Mouse (Mus musculus) heart, embryonic 12.5 days (tissue): ENCODE results near the gene Lsm5. TPM values are rescaled to one million over a fixed set of nuclear protein-coding genes. Genes with fewer than 3 reads are reported as not detected.
A peak's percentile ranks its signal among the peaks of the same experiment; 100 is the strongest.

Experiments
- ATAC-seq: fragments of 200-750 bp; cut with Nextera tagmentation; 2 replicates; pipeline ENCODE4 v1.8.0; 2017; ENCODE audit warnings: moderate TSS enrichment, moderate library complexity; ENCODE audit not compliant: insufficient number of reproducible peaks, low FRiP score
- H3K27ac ChIP-seq: fragments of 300-500 bp; sonication (generic); 2 replicates; pipeline ENCODE4 v1.5.1; 2016; ENCODE audit warnings: mild to moderate bottlenecking, moderate library complexity; ENCODE audit not compliant: poor library complexity, severe bottlenecking
- H3K27me3 ChIP-seq: fragments of 300-500 bp; sonication (generic); replicated peaks from 2 replicates; pipeline ENCODE4 v1.6.1; 2016; ENCODE audit warnings: mild to moderate bottlenecking, moderate library complexity
- H3K36me3 ChIP-seq: fragments of 300-500 bp; sonication (generic); 2 replicates; pipeline ENCODE4 v1.6.1; 2016; ENCODE audit warnings: mild to moderate bottlenecking, moderate library complexity
- H3K4me1 ChIP-seq: fragments of 300-500 bp; sonication (generic); replicated peaks from 2 replicates; pipeline ENCODE4 v1.6.1; 2016; ENCODE audit warnings: mild to moderate bottlenecking
- H3K4me2 ChIP-seq: fragments of 300-500 bp; sonication (generic); 2 replicates; pipeline ENCODE4 v1.6.1; 2016; ENCODE audit warnings: mild to moderate bottlenecking, moderate library complexity
- H3K4me3 ChIP-seq: fragments of 300-500 bp; sonication (generic); 2 replicates; pipeline ENCODE4 v1.5.1; 2016; ENCODE audit warnings: mild to moderate bottlenecking
- H3K9ac ChIP-seq: fragments of 300-500 bp; sonication (generic); 2 replicates; pipeline ENCODE4 v1.6.1; 2016; ENCODE audit warnings: mild to moderate bottlenecking, moderate library complexity
- H3K9me3 ChIP-seq: fragments of 300-500 bp; sonication (generic); replicated peaks from 2 replicates; pipeline ENCODE4 v1.6.1; 2016; ENCODE audit warnings: mild to moderate bottlenecking, moderate library complexity
- WGBS: fragments of 180-500 bp; shearing (Covaris S2); methylation state at CpG from one replicate; pipeline ENCODE4 v1.1.7; 2016; 5-methylcytosine and 5-hydroxymethylcytosine counted together
- polyA plus RNA-seq: library from polyadenylated mRNA; unstranded; fragments of >200 nt; fragmentation: Nextera tagmentation; extraction: Ambion mirVana; gene quantifications from 2 replicates; pipeline ENCODE4 v1.2.1, GENCODE M21; 2016

Lsm5 gene
- polyA plus RNA-seq, 1 experiment from 2014 or later = 97.4 TPM

DNA sequence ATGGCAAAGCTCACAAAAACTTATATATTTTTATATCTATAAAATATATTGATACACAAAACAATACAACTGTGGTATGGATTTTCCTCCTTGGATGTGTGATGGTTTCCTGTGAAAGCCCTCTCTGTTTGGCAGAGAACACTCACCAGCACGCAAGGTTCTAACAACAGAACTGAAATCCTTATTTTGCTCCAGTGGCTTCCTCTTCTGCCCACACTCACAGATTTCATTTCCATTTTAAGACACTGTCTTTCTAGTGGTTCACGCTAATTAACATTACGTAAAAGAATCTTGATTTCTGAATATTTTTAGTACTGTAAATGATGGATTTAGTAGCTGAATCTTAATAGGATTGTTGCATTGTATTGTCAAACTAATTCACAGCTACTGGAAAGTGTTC lies 16.3 kb downstream of the Lsm5 start:
- Histone ChIP-seq H3K27ac (no peak overlapping the region), H3K4me3 (no peak overlapping the region), H3K9ac (no peak overlapping the region), H3K27me3 (no peaks in the 10 kb centered on the region), H3K4me1 (no peaks in the 10 kb centered on the region), H3K36me3 (no peaks in the 10 kb centered on the region), H3K9me3 (no peaks in the 10 kb centered on the region), H3K4me2 (no peak overlapping the region)
- ATAC-seq = no peak
- 88% methylated on average over 3 of the region's 3 CpGs for WGBS

DNA sequence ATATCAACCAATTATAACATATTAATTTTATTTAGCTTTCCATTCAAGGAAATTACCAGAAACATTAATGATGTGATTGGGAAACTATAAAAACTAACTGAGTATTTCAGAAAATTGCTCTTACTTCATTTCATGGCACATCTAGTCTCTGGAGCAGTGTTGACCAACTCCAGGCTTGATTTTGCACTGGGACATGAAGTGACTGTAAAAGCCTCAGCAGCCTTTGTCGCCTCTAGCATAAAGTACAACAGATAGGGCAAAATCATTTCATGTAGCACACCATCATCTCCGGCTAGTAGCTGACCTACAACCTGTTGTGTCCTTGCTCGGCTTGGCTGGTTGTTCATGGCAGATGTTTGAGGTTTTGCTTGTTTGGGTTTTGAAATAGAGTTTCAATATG lies 40.1 kb downstream of the Lsm5 start:
- Histone ChIP-seq H3K27ac (no peak overlapping the region), H3K4me1 (no peaks in the 10 kb centered on the region), H3K36me3 (no peaks in the 10 kb centered on the region), H3K9ac (no peak overlapping the region), H3K9me3 (no peaks in the 10 kb centered on the region), H3K4me3 (no peak overlapping the region), H3K4me2 (no peak overlapping the region), H3K27me3 (no peaks in the 10 kb centered on the region)
- 78% methylated on average over 3 of the region's 3 CpGs for WGBS
- no peak for ATAC-seq

- Histone ChIP-seq H3K9ac (no peak overlapping the region), H3K27ac (no peak overlapping the region), H3K27me3 (peaks cover 24% of the 10 kb centered on the region), H3K9me3 (no peaks in the 10 kb centered on the region), H3K4me1 (0 out of 2 replicates have a peak, but pooled peaks cover 3% of the 10 kb centered on the region), H3K4me2 (no peak overlapping the region), H3K4me3 (no peak overlapping the region), H3K36me3 (no peaks in the 10 kb centered on the region)
- WGBS = 72% methylated on average over 8 of the region's 8 CpGs
- no peak for ATAC-seq
Measured at GRCm38 (mm10) chr6:56655393-56655792, 49.1 kb downstream of the Lsm5 start.

- Histone ChIP-seq H3K9me3 (no peaks in the 10 kb centered on the region), H3K36me3 (no peaks in the 10 kb centered on the region), H3K4me3 (peak overlapping the region; percentile 46), H3K27ac (no peak overlapping the region), H3K27me3 (peaks cover 24% of the 10 kb centered on the region), H3K4me2 (peak overlapping the region; percentile 79), H3K4me1 (0 out of 2 replicates have a peak, but pooled peaks cover 3% of the 10 kb centered on the region), H3K9ac (peak overlapping the region; percentile 26; the same call in 1 of the 2 replicates)
- under 1% methylated on average over 36 of the region's 36 CpGs for WGBS
- no peak for ATAC-seq
Measured at GRCm38 (mm10) chr6:56652121-56652592, 52.4 kb downstream of the Lsm5 start.

Other genes starting within 250 kb of the Lsm5 start
- gene Pde1c, start 135.6 kb downstream of the Lsm5 start, polyA plus RNA-seq = 2.7 and 3.5 TPM in 2 replicates
- gene Avl9, start 10.2 kb upstream of the Lsm5 start, polyA plus RNA-seq = 11.2 and 12.2 TPM in 2 replicates
- gene Kbtbd2, start 93.1 kb upstream of the Lsm5 start, polyA plus RNA-seq = 37.0 and 40.2 TPM in 2 replicates
- gene Fkbp9, start 127.3 kb upstream of the Lsm5 start, polyA plus RNA-seq = 151 and 154 TPM in 2 replicates
- 74.8 and 77.4 TPM in 2 replicates for gene Nt5c3, start 219.2 kb upstream of the Lsm5 start, polyA plus RNA-seq
- 0.10 and 0.12 TPM in 2 replicates for gene Vmn1r4, start 219.3 kb upstream of the Lsm5 start, polyA plus RNA-seq